Mouse (Mus musculus) forebrain, embryonic 15.5 days (tissue): ENCODE results near the gene Robo4. TPM values are rescaled to one million over a fixed set of nuclear protein-coding genes. Genes with fewer than 3 reads are reported as not detected.
A peak's percentile ranks its signal among the peaks of the same experiment; 100 is the strongest.

Experiments used
- ATAC-seq: fragments of 200-750 bp; cut with Nextera tagmentation; replicated peaks from 2 replicates; pipeline ENCODE4 v1.8.0; 2017; ENCODE audit warnings: mild to moderate bottlenecking, moderate TSS enrichment, moderate library complexity
- H3K27ac ChIP-seq: fragments of 300-500 bp; sonication (generic); replicated peaks from 2 replicates; pipeline ENCODE4 v1.5.1; 2015; ENCODE audit warnings: mild to moderate bottlenecking, inconsistent platforms
- H3K27me3 ChIP-seq: fragments of 300-500 bp; sonication (generic); 2 replicates; pipeline ENCODE4 v1.6.1; 2015; ENCODE audit warnings: inconsistent platforms
- H3K36me3 ChIP-seq: fragments of 300-500 bp; sonication (generic); 2 replicates; pipeline ENCODE4 v1.6.1; 2015; ENCODE audit warnings: mild to moderate bottlenecking, inconsistent platforms
- H3K4me1 ChIP-seq: fragments of 300-500 bp; sonication (generic); 2 replicates; pipeline ENCODE4 v1.6.1; 2015; ENCODE audit warnings: inconsistent platforms
- H3K4me2 ChIP-seq: fragments of 300-500 bp; sonication (generic); replicated peaks from 2 replicates; pipeline ENCODE4 v1.6.1; 2015; ENCODE audit warnings: mild to moderate bottlenecking, inconsistent platforms
- H3K4me3 ChIP-seq: fragments of 300-500 bp; sonication (generic); 2 replicates; pipeline ENCODE4 v1.5.1; 2015; ENCODE audit warnings: mild to moderate bottlenecking, inconsistent platforms
- H3K9ac ChIP-seq: fragments of 300-500 bp; sonication (generic); replicated peaks from 2 replicates; pipeline ENCODE4 v1.6.1; 2015; ENCODE audit warnings: mild to moderate bottlenecking, inconsistent platforms
- H3K9me3 ChIP-seq: fragments of 300-500 bp; sonication (generic); 2 replicates; pipeline ENCODE4 v1.6.1; 2016; ENCODE audit warnings: inconsistent platforms
- WGBS: fragments of 180-500 bp; shearing (Covaris S2); methylation state at CpG from one replicate; pipeline ENCODE4 v1.1.7; 2015; ENCODE audit warnings: mixed read lengths; 5-methylcytosine and 5-hydroxymethylcytosine counted together
- polyA plus RNA-seq: library from polyadenylated mRNA; unstranded; fragments of >200 nt; fragmentation: Nextera tagmentation; extraction: Ambion mirVana; gene quantifications from 2 replicates; pipeline ENCODE4 v1.2.1, GENCODE M21; 2015

The Robo4 gene
- polyA plus RNA-seq, 1 experiment from 2014 or later = 3.3 TPM

DNA sequence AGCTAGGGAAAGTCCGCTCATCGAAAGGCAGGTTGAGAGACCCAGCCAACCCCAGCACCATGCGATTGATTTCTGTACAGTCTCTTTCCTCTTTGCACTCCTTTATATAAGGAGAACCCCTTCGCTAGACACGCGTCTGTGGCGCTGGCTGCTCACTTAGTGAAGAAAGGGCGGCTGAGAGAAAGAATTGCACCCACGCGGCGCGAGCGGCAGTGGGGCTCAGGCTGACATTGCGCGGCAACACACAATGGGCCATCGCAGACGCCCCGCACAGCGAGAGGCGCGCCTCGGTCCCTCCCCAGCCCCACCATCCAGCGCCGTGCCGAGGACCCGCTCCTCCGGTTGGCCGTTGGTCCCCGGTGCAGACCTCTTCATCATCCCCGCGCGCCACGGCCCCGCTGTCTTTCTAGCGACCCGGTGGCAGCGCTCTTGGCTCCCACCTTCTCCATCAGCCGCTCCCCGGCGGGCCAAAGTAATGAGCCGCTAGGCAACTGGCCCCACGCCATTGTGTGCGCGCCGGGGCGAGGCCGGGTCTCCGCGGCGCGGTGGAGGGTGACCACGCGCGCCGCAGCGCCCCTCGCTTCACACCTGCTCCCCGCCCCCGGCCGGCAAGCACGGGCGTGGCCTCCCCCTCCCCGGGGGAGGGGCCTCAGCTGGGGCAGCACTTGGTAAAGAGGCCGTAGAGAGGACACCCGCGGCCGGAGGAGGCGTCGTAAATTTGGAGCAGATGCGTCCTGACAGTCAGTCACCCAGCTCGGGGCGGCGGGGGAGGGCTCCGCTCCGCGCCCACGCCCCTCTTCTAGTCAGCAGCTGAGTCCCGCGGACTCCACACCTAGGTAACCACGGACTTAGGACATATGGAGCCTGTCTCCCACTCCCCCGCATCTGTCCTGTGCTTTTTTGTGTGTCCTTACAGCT is 58.6 kb downstream of the Robo4 start:
- WGBS = under 1% methylated on average over 79 of the region's 81 CpGs
- ATAC-seq = peak; percentile 53
- peaks cover 5% of the 10 kb centered on the region; the same call in 1 of the 2 replicates for H3K27me3 ChIP-seq
- H3K4me3 ChIP-seq = peak overlapping the region; percentile 51
- peak overlapping the region; percentile 94 for H3K4me2 ChIP-seq
- no peaks in the 10 kb centered on the region for H3K36me3 ChIP-seq
- peak overlapping the region; percentile 76 for H3K9ac ChIP-seq
- peaks cover 59% of the 10 kb centered on the region for H3K4me1 ChIP-seq
- peak overlapping the region; percentile 77 for H3K27ac ChIP-seq
- no peaks in the 10 kb centered on the region for H3K9me3 ChIP-seq

DNA sequence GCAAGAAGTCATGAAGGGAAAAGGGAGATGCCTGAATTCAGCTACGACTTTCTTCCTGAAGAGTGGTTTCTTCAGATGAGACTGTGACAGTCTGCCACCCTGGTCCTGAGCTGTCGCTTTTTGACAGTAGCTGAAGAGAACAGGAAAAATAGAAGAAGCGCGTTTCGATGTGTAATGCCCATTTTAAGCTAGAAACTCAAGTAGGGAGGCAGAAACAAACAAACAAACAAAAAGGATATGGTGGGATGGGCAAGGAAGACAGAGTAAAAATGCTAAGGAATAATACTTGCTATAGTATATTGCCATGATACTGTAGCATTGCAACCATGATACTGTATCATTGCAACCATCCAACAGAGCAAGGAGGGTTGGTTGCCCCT is 59.3 kb downstream of the Robo4 start:
- H3K9me3 ChIP-seq = no peaks in the 10 kb centered on the region
- ATAC-seq = no peak
- peak overlapping the region; percentile 77 for H3K27ac ChIP-seq
- peaks cover 53% of the 10 kb centered on the region for H3K4me1 ChIP-seq
- peak overlapping the region; percentile 94 for H3K4me2 ChIP-seq
- peak overlapping the region; percentile 76 for H3K9ac ChIP-seq
- H3K36me3 ChIP-seq = no peaks in the 10 kb centered on the region
- H3K4me3 ChIP-seq = peak overlapping the region; percentile 51
- H3K27me3 ChIP-seq = peaks cover 5% of the 10 kb centered on the region; the same call in 1 of the 2 replicates
- WGBS = 14% methylated on average over 5 of the region's 5 CpGs

DNA sequence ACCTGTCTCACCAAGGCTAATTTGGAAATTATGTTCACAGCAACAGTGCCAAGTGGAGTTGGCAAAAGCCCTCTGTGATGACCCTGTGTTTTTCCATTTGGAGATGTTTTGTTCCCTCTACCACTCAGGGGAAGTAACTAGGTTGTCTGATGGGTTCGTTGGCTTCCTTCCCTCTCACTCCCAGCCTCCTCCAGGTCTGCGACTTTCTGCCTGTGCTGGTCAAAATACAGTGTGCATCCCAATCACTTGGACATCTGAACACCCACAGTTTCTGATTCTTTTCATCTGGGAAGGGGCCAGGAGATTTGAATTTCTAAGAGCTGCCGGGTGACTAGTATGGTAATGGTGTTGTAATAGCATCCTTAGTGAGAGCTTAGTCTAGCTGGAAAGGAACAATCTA is 59.9 kb downstream of the Robo4 start:
- peaks cover 5% of the 10 kb centered on the region; the same call in 1 of the 2 replicates for H3K27me3 ChIP-seq
- WGBS = 3% methylated on average over 3 of the region's 3 CpGs
- ATAC-seq = no peak
- no peak overlapping the region for H3K27ac ChIP-seq
- H3K9ac ChIP-seq = no peak overlapping the region
- H3K36me3 ChIP-seq = no peaks in the 10 kb centered on the region
- H3K4me3 ChIP-seq = no peak overlapping the region
- H3K4me1 ChIP-seq = peaks cover 47% of the 10 kb centered on the region
- no peaks in the 10 kb centered on the region for H3K9me3 ChIP-seq
- H3K4me2 ChIP-seq = no peak overlapping the region

DNA sequence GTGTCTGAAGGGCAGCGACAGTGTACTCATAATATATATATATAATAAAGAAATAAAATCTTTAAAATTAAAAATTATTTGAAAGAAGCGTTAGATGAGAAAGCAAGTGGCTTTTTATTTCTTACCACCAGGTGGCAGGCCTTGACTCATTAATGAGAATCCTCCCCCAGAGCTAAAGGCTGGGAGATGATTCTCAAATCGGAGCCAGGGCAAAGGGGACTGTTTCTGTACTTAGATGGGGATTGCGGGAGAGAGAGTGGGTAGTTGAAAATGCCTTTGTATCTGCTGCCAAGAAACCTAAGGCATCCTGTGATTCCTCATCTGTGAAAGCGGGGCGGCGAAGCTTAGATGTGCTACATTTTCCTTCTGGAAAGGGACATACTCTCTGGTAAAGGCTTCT is 61.1 kb downstream of the Robo4 start:
- WGBS = 13% methylated on average over 7 of the region's 7 CpGs
- Histone ChIP-seq H3K27ac (no peak overlapping the region), H3K9ac (no peak overlapping the region), H3K27me3 (peaks cover 5% of the 10 kb centered on the region; the same call in 1 of the 2 replicates), H3K36me3 (no peaks in the 10 kb centered on the region), H3K4me1 (peaks cover 36% of the 10 kb centered on the region), H3K4me2 (no peak overlapping the region), H3K9me3 (no peaks in the 10 kb centered on the region), H3K4me3 (no peak overlapping the region)
- ATAC-seq = no peak

Other genes starting within 250 kb of the Robo4 start
- 10.4 and 11.1 TPM in 2 replicates for gene Tmem218, start 193.7 kb upstream of the Robo4 start, polyA plus RNA-seq
- 0.97 TPM in 2 replicates for gene Slc37a2, start 146.2 kb upstream of the Robo4 start, polyA plus RNA-seq
- gene Ccdc15, start 53.5 kb upstream of the Robo4 start, polyA plus RNA-seq = 8.9 and 9.0 TPM in 2 replicates
- gene Hepacam, start 34.5 kb upstream of the Robo4 start, polyA plus RNA-seq = 3.4 and 4.9 TPM in 2 replicates
- gene Robo3, start 31.3 kb downstream of the Robo4 start, polyA plus RNA-seq = 1.6 and 3.1 TPM in 2 replicates
- 34.1 and 34.7 TPM in 2 replicates for gene Msantd2, start 87.4 kb downstream of the Robo4 start, polyA plus RNA-seq
- gene Esam, start 126.2 kb downstream of the Robo4 start, polyA plus RNA-seq = 34.3 and 34.5 TPM in 2 replicates
- 0.64 and 0.69 TPM in 2 replicates for gene Vsig2, start 137.4 kb downstream of the Robo4 start, polyA plus RNA-seq
- 16.1 and 17.3 TPM in 2 replicates for gene Nrgn, start 151.0 kb downstream of the Robo4 start, polyA plus RNA-seq
- 8.6 and 8.8 TPM in 2 replicates for gene Siae, start 153.8 kb downstream of the Robo4 start, polyA plus RNA-seq
- gene Spa17, start 211.8 kb downstream of the Robo4 start, polyA plus RNA-seq = 7.7 and 7.9 TPM in 2 replicates